Mouse (Mus musculus) megakaryocyte, embryonic 14.5 days (primary cell): Measurements from ENCODE around the gene Epb41.

ENCODE experiments used
- FLI1 ChIP-seq: IDR thresholded peaks from 2 replicates; pipeline ENCODE4 v1.6.1; 2012; ENCODE audit warnings: low read length, inconsistent platforms, mixed read lengths
- GATA1 ChIP-seq: IDR thresholded peaks from 3 replicates; pipeline ENCODE4 v1.6.1; 2012; ENCODE audit warnings: mixed read lengths, low read length, inconsistent platforms, borderline replicate concordance

DNA sequence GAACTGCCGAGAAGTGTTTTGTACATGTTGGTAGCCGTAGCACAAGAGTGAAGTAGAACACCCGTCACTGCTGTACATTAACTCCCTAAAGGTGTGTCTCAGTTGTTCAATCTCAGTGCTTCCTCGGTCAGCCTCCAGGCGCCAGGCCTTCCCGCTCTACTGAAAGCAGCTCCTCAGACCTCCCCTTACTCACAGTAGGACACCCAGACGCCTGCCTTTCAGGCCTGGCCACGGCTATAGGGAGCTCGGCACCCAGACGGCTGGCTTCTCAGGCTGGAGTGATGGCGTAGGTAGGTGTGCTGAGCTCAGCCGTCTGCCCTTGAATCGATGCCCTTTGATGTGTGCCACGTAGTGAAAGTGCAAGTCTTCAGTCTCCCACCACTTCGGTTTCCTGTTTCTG lies 174.0 kb downstream of the Epb41 start:
- TF ChIP-seq FLI1 (no peak), GATA1 (no peak)
